Mouse (Mus musculus): ENCODE results near the gene Cblc.

- no peak for TF ChIP-seq POLR2A (IDR thresholded peaks at IDR 0.05; ENCODE audit: extremely low read depth, insufficient read depth, low read length)
- TF ChIP-seq CTCF (IDR thresholded peaks at IDR 0.05; ENCODE audit: low read depth, low read length), result no peak
Observed at GRCm38 (mm10) chr7:19785874-19786458, 10.6 kb downstream of the Cblc start.
